Mouse (Mus musculus): ENCODE measurements around the gene Znrd1.

DNA sequence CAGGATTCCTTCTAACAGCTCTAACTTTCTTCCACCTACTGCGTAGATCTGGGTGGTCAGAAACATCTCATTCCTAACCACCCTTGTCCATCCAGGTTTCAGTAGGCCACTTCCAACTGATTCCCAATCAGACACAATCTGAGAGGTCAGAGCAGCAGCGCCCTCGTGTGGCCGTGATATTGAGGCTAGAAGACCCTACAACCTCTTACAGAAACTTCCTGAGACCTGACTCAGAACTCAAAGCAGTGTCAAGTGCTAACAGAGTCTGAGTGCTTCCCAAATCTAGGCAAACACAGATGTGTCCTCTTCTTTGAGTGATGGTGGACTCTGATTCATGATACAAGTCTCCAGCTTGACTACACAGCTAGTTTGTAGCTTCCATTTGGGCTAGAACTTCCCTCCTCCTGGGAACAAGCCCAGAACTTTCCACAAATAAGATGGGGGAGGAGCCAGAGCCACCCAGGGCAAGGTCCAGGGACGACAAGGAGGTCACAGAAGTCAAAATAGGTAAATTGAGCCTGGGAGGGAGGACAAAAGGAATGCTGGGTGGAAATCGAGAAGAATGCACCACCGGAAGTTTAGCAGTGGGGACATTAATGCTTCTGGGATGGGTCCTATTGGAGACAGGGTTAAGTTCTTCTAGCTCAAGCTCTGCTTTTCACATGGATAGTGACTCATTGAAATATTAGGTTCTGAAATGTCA lies 38.8 kb upstream of the Znrd1 start:
- no peak for TF ChIP-seq POLR2A (IDR thresholded peaks at IDR 0.05; ENCODE audit: low read depth, low read length)
- TF ChIP-seq CTCF (IDR thresholded peaks at IDR 0.05; ENCODE audit: extremely low read depth, insufficient read depth, insufficient read length, insufficient replicate concordance), result peak; percentile 70; the same call in 1 of the 2 replicates
